Mouse (Mus musculus): ENCODE data around the gene Prkg1. TPM values are rescaled to one million over a fixed set of nuclear protein-coding genes. Genes with fewer than 3 reads are reported as not detected.
A peak's percentile ranks its signal among the peaks of the same experiment; 100 is the strongest.

Prkg1 gene
- total RNA-seq, 2 experiments from 2014 or later: 0.31 TPM; not detected in 1

DNA sequence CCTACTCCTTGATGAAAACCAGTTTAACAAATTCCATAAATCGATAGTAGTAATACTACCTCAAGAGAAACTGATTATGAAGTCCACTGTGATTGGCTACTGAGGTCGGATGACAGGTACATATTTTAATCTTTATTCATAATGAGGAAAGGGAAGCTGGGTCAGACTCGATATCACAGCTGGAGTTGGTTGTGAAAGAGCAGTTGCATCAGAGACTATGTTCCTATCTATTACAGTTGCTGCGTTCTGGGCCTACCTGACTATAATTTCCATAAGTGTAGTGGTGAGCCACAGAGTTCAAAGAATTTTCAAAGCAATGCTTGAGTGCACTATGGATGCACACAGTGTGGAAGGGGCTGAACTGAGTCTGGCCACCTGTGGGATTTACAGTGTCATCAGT is 114.4 kb downstream of the Prkg1 start:
- ATAC-seq (replicated peaks; ENCODE audit: poor library complexity, severe bottlenecking): peak; percentile 55

DNA sequence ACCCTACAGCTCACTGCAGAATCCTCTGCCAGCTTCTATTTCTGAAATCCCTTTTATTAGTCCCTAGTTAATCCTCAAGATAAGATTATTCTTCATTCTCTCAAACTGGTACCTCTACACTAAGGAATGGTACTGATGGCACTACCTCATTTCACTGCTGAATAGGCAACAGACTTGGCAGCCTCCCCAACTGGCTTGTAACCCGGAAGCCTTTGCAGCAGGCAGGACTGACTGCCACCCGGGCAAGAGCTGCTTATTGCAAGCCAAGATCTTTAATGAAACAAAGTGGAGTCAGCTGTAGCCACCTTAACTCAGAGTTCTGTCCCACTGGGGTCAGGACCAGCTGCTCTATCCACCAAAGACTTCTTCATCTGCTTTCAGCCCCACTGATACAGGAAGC is 117.3 kb downstream of the Prkg1 start:
- ATAC-seq (replicated peaks; ENCODE audit: poor library complexity, severe bottlenecking): no peak

DNA sequence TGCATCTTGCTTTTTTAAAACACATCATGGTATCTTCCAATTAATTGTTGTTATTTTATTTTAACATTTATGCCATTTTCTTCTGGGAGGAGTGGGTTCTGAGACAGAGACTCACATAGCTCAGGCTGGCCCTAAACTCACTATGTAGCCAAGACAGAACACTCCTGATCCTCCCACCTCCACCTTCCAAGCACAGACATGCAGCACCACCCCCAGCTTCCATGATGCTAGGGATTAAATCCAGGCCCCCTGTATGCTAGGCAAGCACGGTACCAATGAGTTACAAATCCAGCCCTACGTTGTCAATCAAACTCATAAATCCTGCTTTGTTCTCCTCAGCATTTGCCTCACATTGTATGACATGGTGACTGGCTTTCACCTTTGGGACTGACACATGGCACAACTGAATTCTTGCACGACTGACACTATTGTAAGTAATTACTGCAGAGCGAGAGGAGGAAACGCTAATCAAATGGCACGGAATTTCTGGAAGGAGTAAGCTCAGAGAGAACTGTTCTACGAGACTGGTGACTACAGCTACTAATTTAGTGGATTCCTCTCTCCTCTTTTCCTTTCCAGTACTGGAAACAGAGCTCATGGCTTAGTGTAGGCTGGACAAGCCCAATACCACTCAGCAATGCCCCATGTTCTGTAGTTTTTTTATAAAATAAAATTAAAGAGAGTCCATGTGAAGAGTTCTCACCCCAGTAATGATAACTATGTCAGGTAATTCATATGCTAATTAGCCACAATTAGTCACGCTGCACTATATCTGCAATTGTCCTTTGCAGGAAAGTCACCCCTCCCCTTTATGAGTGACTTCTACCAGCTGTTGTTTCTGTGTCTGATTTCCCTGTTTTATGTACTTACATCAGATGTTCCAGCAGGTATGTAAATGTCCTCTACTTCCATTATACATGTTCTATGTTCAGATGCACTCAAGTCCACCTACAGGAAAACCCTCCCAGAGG is 133.6 kb downstream of the Prkg1 start:
- no peak for ATAC-seq (replicated peaks; ENCODE audit: poor library complexity, severe bottlenecking)

GRCm38 (mm10) chr19:31621716-31622115 is 143.1 kb downstream of the Prkg1 start:
- ATAC-seq (replicated peaks; ENCODE audit: poor library complexity, severe bottlenecking): no peak

GRCm38 (mm10) chr19:31616830-31617229 is 148.0 kb downstream of the Prkg1 start:
- no peak for ATAC-seq (replicated peaks; ENCODE audit: poor library complexity, severe bottlenecking)

DNA sequence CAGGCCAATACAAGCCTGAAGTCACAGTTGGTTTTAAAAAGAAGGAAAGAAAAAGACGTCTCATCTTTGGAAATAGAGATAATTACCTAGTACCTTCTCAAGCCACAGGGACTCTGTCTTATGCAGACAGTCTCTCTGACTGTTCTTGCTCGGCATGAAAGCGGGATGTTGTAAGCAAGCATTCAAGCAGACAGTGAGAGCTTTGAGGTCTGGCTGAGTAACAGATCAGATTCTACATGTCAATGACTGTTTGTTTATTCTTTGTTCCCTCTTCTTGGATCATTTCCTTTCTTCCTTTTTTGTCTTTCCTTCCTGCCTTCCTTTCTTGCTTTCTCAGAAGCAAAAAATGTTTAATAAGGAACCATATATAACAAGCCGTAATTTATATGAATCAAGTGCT is 148.7 kb downstream of the Prkg1 start:
- no peak for ATAC-seq (replicated peaks; ENCODE audit: poor library complexity, severe bottlenecking)

DNA sequence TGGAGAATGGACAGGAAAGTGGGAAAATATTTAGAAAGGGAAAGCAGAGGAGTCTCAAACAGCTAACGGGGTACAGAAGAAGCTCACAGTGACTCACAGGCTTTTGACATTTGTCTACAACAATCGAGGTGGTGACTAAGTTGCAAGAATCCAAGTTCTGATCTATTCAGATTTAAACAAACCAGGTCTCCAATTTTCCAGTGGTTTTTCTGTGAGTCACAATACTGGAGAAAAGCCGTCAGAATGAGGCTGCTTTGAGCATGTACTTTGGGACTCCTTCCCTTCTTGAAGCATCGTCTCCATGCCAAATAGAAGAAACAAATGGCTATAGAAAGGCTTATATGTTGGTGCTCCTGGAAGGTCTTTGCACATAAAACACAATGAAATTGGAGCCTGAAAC is 151.7 kb downstream of the Prkg1 start:
- no peak for ATAC-seq (replicated peaks; ENCODE audit: poor library complexity, severe bottlenecking)

DNA sequence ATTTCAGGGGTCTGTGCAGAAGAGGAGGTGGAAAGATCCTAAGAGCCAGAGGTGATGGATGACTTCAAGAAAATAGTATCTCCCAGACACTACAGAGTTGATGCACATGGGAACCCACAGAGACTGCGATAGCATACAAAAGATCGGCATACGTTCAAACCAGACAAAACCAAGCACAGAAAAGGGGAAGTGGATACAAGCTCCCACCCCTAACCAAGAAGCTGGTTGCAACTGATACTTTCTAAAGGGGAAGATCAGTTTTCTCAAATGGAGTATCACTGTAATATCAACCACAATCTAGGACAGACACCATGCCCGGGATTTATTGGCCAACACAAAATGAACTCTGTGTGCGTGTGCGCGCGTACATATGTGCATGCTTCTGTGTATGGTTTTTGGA is 162.3 kb downstream of the Prkg1 start:
- ATAC-seq (replicated peaks; ENCODE audit: poor library complexity, severe bottlenecking): peak; percentile 100

DNA sequence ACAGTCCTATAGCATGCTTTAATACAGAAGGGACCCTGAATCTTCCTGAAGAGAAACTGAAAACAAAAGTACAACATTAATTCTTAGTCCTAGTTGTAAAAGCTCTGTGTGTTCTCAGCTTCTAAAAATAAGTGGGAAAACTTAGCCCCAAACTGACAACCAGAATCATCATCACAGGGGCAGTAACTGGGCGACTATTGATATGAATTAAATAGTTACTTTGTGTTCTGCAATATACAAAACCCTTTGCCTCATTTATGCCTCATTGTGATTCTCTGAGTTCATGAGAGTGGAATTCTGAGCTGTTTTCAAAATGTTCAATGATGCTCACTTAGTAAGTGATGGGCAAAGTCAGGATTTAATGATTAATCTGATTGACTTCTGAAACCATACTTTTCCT is 170.8 kb downstream of the Prkg1 start:
- ATAC-seq (replicated peaks; ENCODE audit: poor library complexity, severe bottlenecking): no peak

DNA sequence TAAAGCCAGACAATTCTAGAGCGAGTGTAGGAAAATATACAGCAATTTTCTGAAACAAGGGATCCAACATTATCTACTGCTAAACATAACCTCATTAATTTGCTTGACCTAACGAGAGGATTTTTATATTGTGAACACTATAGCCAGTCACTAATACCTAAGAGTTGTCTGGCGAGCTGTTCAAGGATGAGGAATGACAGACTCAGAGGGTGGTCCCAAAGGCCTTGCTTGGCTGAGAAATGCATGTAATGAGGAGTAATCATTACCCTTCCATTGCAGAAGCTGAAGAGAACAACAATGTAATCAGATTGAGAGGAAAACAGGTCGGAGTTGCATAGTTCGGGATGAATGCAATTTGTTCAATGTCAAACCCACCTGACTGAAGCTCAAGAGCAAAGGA is 174.1 kb downstream of the Prkg1 start:
- no peak for ATAC-seq (replicated peaks; ENCODE audit: poor library complexity, severe bottlenecking)

DNA sequence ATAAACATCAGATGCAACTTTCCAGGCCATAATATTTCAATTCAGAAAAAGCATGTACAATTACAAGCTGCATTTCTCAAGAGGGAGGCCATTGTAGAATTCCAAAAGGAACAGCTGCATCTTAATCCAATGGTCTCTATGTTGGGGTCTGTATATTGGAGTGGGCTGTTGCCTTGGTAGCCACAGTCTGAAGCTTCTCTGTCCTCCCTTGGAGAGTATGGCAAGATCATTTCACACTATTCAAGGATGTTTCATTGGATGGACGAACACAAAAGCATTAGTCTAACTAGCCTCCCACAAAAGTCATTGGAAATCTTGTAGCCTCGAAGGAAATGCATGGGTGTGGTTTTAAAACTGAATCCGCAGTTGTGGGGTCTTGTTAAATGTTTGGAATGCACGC is 187.7 kb downstream of the Prkg1 start:
- no peak for ATAC-seq (replicated peaks; ENCODE audit: poor library complexity, severe bottlenecking)

DNA sequence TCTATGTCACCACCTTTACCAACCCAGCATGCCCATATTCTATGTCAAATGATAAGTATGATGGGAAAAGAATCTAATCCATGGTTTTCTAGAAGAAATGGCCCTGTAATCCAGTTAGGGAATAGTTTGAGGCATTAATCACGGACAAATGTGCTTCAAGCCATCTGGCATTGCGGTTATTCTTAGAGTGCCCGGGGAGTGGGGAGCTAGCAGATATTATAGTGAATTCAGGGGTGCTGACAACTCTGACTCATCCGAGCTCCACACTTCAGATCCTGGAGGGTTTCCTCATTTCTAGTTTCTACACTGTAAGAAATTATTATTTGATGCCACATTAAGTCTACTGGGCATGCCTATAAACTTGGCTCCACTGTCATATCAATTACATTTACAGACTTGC is 200.5 kb downstream of the Prkg1 start:
- no peak for ATAC-seq (replicated peaks; ENCODE audit: poor library complexity, severe bottlenecking)

- ATAC-seq (replicated peaks; ENCODE audit: poor library complexity, severe bottlenecking): no peak
Observed at GRCm38 (mm10) chr19:31546063-31546462, 218.8 kb downstream of the Prkg1 start.

GRCm38 (mm10) chr19:31531249-31531740 is 233.5 kb downstream of the Prkg1 start:
- no peak for ATAC-seq (replicated peaks; ENCODE audit: poor library complexity, severe bottlenecking)

DNA sequence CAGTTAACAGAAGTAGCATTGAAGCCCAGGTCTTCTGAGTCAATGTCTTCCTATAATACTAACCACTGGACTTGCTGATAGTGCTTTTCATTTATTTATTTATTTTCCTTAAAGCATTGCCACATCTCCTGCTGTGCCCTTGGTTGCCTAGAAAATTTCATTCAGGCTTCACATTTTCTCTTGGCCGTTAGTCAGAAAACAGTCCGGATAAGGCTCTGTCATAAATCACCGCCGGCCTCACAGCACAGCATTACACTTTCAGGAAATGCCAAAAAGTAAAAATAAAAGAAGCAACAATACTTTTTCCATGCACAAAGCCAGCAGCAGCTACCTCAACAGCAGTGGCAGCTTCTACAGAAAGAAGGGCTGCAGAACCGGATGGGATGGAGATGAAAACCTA is 234.2 kb downstream of the Prkg1 start:
- ATAC-seq (replicated peaks; ENCODE audit: poor library complexity, severe bottlenecking): no peak

- no peak for ATAC-seq (replicated peaks; ENCODE audit: poor library complexity, severe bottlenecking)
Observed at GRCm38 (mm10) chr19:31529890-31530289, 234.9 kb downstream of the Prkg1 start.

DNA sequence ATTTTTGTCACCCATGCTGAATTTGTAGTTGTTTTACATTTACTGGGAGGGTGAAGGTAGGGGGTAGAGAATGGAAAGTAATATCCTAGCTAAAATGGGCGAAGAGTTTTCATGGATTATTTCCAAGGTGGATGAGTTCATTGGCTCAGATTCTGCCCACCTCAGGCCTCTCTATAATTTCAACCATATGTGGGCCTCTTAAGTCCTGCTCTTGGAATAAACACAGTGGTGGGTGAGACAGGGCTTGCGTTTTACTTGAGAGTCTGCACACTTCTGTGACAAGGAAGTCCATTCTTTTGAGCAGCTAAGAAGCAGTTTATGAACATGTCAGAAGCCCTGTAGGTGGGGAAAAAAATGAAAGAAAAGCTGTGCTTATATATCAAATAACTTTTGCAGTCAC is 250.3 kb downstream of the Prkg1 start:
- ATAC-seq (replicated peaks; ENCODE audit: poor library complexity, severe bottlenecking): no peak

GRCm38 (mm10) chr19:31507831-31508230 is 257.0 kb downstream of the Prkg1 start:
- ATAC-seq (replicated peaks; ENCODE audit: poor library complexity, severe bottlenecking): peak; percentile 52; the same call in 1 of the 2 replicates

DNA sequence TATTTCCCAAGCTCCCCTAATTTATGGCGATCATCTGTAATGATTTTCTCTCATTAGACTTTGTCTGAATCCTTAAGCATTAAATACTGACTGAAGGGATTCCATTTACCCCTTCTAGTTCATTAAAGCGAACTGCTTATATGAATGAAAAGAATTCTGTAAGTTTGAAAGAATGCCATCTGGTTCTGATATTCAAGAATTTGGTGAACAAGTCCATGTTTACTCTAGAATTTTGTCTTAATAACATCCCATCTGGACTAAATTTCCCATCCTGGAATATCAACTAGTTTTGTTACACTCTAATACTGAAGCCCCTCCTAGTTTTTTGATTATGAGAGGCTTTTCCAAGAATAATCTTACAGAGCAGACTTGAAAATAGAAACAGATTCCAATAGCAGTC is 258.5 kb downstream of the Prkg1 start:
- ATAC-seq (replicated peaks; ENCODE audit: poor library complexity, severe bottlenecking): no peak

GRCm38 (mm10) chr19:31505041-31505440 is 259.8 kb downstream of the Prkg1 start:
- no peak for ATAC-seq (replicated peaks; ENCODE audit: poor library complexity, severe bottlenecking)

DNA sequence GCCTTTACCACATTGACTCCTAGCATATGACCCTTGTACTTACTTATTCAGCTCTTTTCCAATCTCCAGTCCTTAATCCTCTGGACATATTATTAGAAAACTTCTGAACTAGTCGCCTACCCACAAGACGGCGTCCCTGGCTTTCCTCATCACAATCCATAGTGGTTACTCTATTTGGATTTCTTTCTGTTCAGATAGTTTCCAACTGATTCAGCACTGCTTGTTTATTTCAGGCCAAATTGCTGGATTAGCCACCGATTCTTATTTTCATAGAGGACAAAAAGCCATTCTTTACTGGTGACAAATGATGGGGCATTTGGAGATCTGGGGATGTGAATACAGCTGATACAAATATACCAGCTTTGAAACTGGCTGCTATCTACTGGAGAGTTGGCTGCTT is 267.4 kb downstream of the Prkg1 start:
- ATAC-seq (replicated peaks; ENCODE audit: poor library complexity, severe bottlenecking): no peak

GRCm38 (mm10) chr19:31489606-31490005 is 275.2 kb downstream of the Prkg1 start:
- ATAC-seq (replicated peaks; ENCODE audit: poor library complexity, severe bottlenecking): no peak
